Mouse (Mus musculus) kidney, embryonic 16.5 days (tissue): ENCODE measurements around the gene Aff3. TPM values are rescaled to one million over a fixed set of nuclear protein-coding genes. Genes with fewer than 3 reads are reported as not detected.

ENCODE experiments used
- ATAC-seq: fragments of 200-750 bp; cut with Nextera tagmentation; 2 replicates; pipeline ENCODE4 v1.8.0; 2017; ENCODE audit warnings: moderate TSS enrichment; ENCODE audit not compliant: low FRiP score, low TSS enrichment
- H3K27ac ChIP-seq: fragments of 300-500 bp; sonication (generic); 2 replicates; pipeline ENCODE4 v1.5.1; 2014; ENCODE audit warnings: low read length
- H3K27me3 ChIP-seq: fragments of 300-500 bp; sonication (generic); 2 replicates; pipeline ENCODE4 v1.6.1; 2014; ENCODE audit warnings: low read length, control low read depth, mixed read lengths; ENCODE audit not compliant: insufficient read depth
- H3K36me3 ChIP-seq: fragments of 300-500 bp; sonication (generic); 2 replicates; pipeline ENCODE4 v1.6.1; 2014; ENCODE audit warnings: low read length, control low read depth, mixed read lengths; ENCODE audit not compliant: insufficient read depth
- H3K4me1 ChIP-seq: fragments of 300-500 bp; sonication (generic); 2 replicates; pipeline ENCODE4 v1.6.1; 2014; ENCODE audit warnings: low read length, control low read depth, mixed read lengths; ENCODE audit not compliant: insufficient read depth
- H3K4me2 ChIP-seq: fragments of 300-500 bp; sonication (generic); replicated peaks from 2 replicates; pipeline ENCODE4 v1.6.1; 2014; ENCODE audit warnings: low read depth, low read length
- H3K4me3 ChIP-seq: fragments of 300-500 bp; sonication (generic); 2 replicates; pipeline ENCODE4 v1.5.1; 2014; ENCODE audit warnings: mild to moderate bottlenecking, low read length
- H3K9ac ChIP-seq: fragments of 300-500 bp; sonication (generic); replicated peaks from 2 replicates; pipeline ENCODE4 v1.6.1; 2014; ENCODE audit warnings: low read length
- H3K9me3 ChIP-seq: fragments of 300-500 bp; sonication (generic); 2 replicates; pipeline ENCODE4 v1.6.1; 2016; ENCODE audit warnings: low read length, control low read depth
- WGBS: fragments of 180-500 bp; shearing (Covaris S2); extraction: QIAGEN DNeasy Blood & Tissue Kit; methylation state at CpG from one replicate; pipeline ENCODE4 v1.1.7; 2014; 5-methylcytosine and 5-hydroxymethylcytosine counted together
- polyA plus RNA-seq: library from polyadenylated mRNA; unstranded; fragments of >200 nt; fragmentation: Nextera tagmentation; extraction: Ambion mirVana; gene quantifications from 2 replicates; pipeline ENCODE4 v1.2.1, GENCODE M21; 2015

The Aff3 gene
- polyA plus RNA-seq, 1 experiment from 2014 or later = 4.0 TPM

GRCm38 (mm10) chr1:38451367-38451766 is 213.4 kb downstream of the Aff3 start:
- Histone ChIP-seq H3K4me1 (peaks cover 7% of the 10 kb centered on the region), H3K27me3 (no peaks in the 10 kb centered on the region), H3K4me2 (no peak overlapping the region), H3K27ac (no peak overlapping the region), H3K4me3 (no peak overlapping the region), H3K9me3 (no peaks in the 10 kb centered on the region), H3K36me3 (no peaks in the 10 kb centered on the region), H3K9ac (no peak overlapping the region)
- ATAC-seq = no peak
- 84% methylated on average over 6 of the region's 6 CpGs for WGBS

GRCm38 (mm10) chr1:38450677-38451076 is 214.1 kb downstream of the Aff3 start:
- Histone ChIP-seq H3K9me3 (no peaks in the 10 kb centered on the region), H3K9ac (no peak overlapping the region), H3K4me3 (no peak overlapping the region), H3K36me3 (no peaks in the 10 kb centered on the region), H3K4me2 (no peak overlapping the region), H3K27ac (no peak overlapping the region), H3K27me3 (no peaks in the 10 kb centered on the region), H3K4me1 (peaks cover 6% of the 10 kb centered on the region)
- no peak for ATAC-seq
- 88% methylated on average over 12 of the region's 12 CpGs for WGBS

- Histone ChIP-seq H3K27ac (no peak overlapping the region), H3K4me3 (no peak overlapping the region), H3K27me3 (no peaks in the 10 kb centered on the region), H3K9me3 (no peaks in the 10 kb centered on the region), H3K4me2 (no peak overlapping the region), H3K36me3 (no peaks in the 10 kb centered on the region), H3K4me1 (peaks cover 6% of the 10 kb centered on the region), H3K9ac (no peak overlapping the region)
- no peak for ATAC-seq
- WGBS = 66% methylated on average over 7 of the region's 7 CpGs
These were observed 214.8 kb downstream of the Aff3 start for GRCm38 (mm10) chr1:38449816-38450478.

GRCm38 (mm10) chr1:38448854-38449253 is 215.9 kb downstream of the Aff3 start:
- Histone ChIP-seq H3K9me3 (no peaks in the 10 kb centered on the region), H3K27me3 (no peaks in the 10 kb centered on the region), H3K4me3 (no peak overlapping the region), H3K36me3 (no peaks in the 10 kb centered on the region), H3K27ac (no peak overlapping the region), H3K9ac (no peak overlapping the region), H3K4me1 (peaks cover 6% of the 10 kb centered on the region), H3K4me2 (no peak overlapping the region)
- peak; percentile 73 for ATAC-seq
- 38% methylated on average over 3 of the region's 3 CpGs for whole genome bisulfite sequencing

GRCm38 (mm10) chr1:38447581-38447980 is 217.2 kb downstream of the Aff3 start:
- no peak overlapping the region for H3K4me2 ChIP-seq
- no peak overlapping the region for H3K4me3 ChIP-seq
- ATAC-seq = no peak
- no peaks in the 10 kb centered on the region for H3K9me3 ChIP-seq
- no peak overlapping the region for H3K9ac ChIP-seq
- H3K36me3 ChIP-seq = no peaks in the 10 kb centered on the region
- H3K4me1 ChIP-seq = peaks cover 17% of the 10 kb centered on the region
- WGBS = 69% methylated on average over 2 of the region's 2 CpGs
- no peak overlapping the region for H3K27ac ChIP-seq
- no peaks in the 10 kb centered on the region for H3K27me3 ChIP-seq

- no peaks in the 10 kb centered on the region for H3K36me3 ChIP-seq
- H3K9me3 ChIP-seq = no peaks in the 10 kb centered on the region
- H3K4me2 ChIP-seq = no peak overlapping the region
- no peak overlapping the region for H3K27ac ChIP-seq
- no peak for ATAC-seq
- H3K4me3 ChIP-seq = no peak overlapping the region
- peaks cover 22% of the 10 kb centered on the region for H3K4me1 ChIP-seq
- 64% methylated on average over 12 of the region's 12 CpGs for WGBS
- no peaks in the 10 kb centered on the region for H3K27me3 ChIP-seq
- H3K9ac ChIP-seq = no peak overlapping the region
These were observed 218.5 kb downstream of the Aff3 start for GRCm38 (mm10) chr1:38446152-38446820.

- no peak overlapping the region for H3K4me2 ChIP-seq
- H3K4me3 ChIP-seq = no peak overlapping the region
- H3K9me3 ChIP-seq = no peaks in the 10 kb centered on the region
- H3K36me3 ChIP-seq = no peaks in the 10 kb centered on the region
- H3K27ac ChIP-seq = no peak overlapping the region
- ATAC-seq = no peak
- peaks cover 47% of the 10 kb centered on the region for H3K4me1 ChIP-seq
- 95% methylated on average over 3 of the region's 3 CpGs for WGBS
- no peak overlapping the region for H3K9ac ChIP-seq
- no peaks in the 10 kb centered on the region for H3K27me3 ChIP-seq
These were observed 221.9 kb downstream of the Aff3 start for GRCm38 (mm10) chr1:38442887-38443286.

GRCm38 (mm10) chr1:38442479-38442878 is 222.3 kb downstream of the Aff3 start:
- Histone ChIP-seq H3K27me3 (no peaks in the 10 kb centered on the region), H3K9ac (no peak overlapping the region), H3K9me3 (no peaks in the 10 kb centered on the region), H3K4me1 (peaks cover 51% of the 10 kb centered on the region), H3K36me3 (no peaks in the 10 kb centered on the region), H3K4me3 (no peak overlapping the region), H3K27ac (no peak overlapping the region), H3K4me2 (no peak overlapping the region)
- no peak for ATAC-seq
- 73% methylated on average over 9 of the region's 9 CpGs for WGBS

GRCm38 (mm10) chr1:38441800-38442199 is 223.0 kb downstream of the Aff3 start:
- no peak for ATAC-seq
- Histone ChIP-seq H3K4me1 (peaks cover 55% of the 10 kb centered on the region), H3K27me3 (no peaks in the 10 kb centered on the region), H3K27ac (peak overlapping the region; percentile 30; the same call in 1 of the 2 replicates), H3K4me3 (no peak overlapping the region), H3K9ac (no peak overlapping the region), H3K36me3 (no peaks in the 10 kb centered on the region), H3K4me2 (no peak overlapping the region), H3K9me3 (no peaks in the 10 kb centered on the region)
- 57% methylated on average over 2 of the region's 2 CpGs for WGBS

GRCm38 (mm10) chr1:38440471-38440815 is 224.3 kb downstream of the Aff3 start:
- no peaks in the 10 kb centered on the region for H3K36me3 ChIP-seq
- H3K4me2 ChIP-seq = no peak overlapping the region
- H3K4me1 ChIP-seq = peaks cover 64% of the 10 kb centered on the region
- H3K9me3 ChIP-seq = no peaks in the 10 kb centered on the region
- no peak overlapping the region for H3K4me3 ChIP-seq
- ATAC-seq = no peak
- peak overlapping the region; percentile 87 for H3K27ac ChIP-seq
- WGBS = 28% methylated on average over 6 of the region's 6 CpGs
- H3K9ac ChIP-seq = no peak overlapping the region
- no peaks in the 10 kb centered on the region for H3K27me3 ChIP-seq
